Mouse (Mus musculus): ENCODE measurements around the gene Pth1r.

Pth1r gene

DNA sequence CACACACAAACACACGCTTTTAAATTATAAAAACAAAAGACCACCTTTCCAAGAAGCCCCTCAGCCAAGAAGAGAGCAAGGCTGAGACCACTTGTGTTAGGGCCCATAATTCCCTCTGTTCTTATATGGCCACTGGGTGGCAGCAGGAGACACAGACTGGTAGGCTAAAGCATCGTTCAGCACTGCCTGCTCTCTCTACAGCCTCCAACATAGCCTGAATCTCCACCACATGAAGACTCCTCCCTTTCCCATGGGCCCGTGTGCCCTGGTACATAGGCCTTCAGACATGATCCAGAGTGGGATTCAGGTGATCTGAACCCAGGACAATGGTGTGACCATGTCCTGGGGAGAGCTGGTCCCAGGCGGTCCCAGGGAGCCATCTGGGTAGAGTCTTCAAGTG, 30.2 kb downstream of the Pth1r start:
- DNase-seq (ENCODE audit: low spot score): no peak

DNA sequence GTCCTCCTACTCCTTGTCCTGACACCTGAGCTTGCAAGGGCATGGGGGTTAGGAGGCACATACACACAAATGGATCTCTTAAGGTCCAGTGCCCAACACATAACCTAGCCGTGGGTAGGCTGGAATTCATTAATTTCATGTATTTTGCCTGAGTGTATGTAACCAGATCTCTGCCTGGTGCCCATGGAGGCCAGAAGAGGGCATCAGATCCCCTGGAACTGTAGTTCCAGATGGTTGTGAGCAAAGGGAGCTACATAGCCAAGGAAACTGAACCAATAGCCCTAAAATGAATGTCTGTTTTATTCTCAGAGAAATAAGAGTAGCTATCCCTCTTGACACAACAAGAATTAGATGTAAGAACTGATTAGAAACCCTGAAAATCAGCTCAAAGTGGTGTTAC, 31.5 kb downstream of the Pth1r start:
- no peak for DNase-seq (ENCODE audit: low spot score)

DNA sequence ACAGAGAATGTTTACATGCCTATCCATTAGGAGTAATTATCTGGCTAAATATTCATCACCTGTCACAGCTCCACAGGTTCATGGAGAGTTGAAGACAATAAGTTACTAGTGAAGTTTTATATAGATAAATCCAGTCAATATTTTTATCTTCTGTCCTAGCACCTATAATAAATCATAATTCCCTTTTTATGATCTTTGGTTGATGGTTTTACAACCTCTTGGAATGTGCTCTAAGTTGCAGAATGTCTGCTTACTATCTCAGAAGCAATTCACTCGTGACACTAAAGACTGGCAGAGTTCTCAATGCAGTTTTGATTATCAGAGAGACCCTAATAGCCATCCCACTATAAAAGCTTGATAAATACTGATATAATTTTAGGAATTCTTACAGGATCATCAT, 33.6 kb downstream of the Pth1r start:
- DNase-seq (ENCODE audit: low spot score): no peak

DNA sequence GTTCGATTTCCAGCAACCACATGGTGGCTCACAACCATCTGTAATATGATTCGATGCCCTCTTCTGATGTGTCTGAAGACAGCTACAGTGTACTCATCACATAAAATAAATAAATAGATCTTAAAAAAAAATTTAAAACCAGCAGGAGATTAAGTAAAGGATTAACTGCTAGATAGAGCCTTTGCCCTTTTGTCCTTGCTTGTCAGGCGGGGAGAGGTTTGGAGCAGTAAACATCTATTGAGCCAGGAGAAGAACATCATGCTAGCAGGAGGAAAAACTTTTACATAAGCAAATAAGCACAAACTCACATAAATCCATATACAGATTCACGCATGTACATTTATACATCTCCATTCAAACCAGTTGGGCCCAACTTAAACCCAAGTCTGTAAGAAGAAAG, 34.4 kb downstream of the Pth1r start:
- DNase-seq (ENCODE audit: low spot score): no peak

DNA sequence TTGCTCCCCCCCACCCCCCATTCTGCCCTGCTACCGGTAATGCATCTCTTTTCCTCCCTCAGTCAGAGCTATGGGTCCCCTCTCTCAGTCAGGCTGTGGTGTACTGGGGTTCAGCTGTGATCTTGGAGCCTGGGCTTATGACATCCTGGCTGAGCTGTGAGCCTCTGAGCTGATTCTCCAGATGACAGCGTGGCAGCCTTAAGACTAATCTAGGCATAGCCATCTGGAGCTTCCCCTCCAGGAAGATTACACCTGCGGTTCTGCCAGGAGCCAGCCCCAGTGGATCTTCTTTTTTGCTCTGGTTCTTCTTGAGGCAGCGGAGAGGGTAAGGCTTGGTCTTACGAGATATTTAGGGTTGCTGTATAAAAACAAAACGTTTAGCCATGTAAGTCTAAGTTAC, 34.9 kb downstream of the Pth1r start:
- no peak for DNase-seq (ENCODE audit: low spot score)

DNA sequence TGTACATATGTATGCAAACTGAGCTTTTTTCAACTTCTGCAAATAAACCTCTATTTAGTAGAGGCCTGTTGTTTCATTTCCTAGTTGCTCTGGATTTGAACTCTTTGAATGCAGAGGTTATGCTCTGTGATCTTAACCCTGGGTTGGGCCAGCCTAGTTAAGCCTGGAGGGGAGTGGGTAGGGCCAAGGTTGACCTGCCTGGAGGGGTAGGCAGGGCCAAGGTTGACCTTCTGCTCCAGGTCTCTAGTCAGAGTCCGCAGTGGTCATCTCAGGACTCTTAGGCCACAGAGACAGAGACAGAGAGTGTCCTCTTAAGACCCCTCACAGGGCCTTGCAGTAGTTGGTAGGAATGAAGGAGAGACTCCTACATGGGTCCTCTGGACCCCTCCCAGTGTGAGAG, 35.4 kb downstream of the Pth1r start:
- no peak for DNase-seq (ENCODE audit: low spot score)

DNA sequence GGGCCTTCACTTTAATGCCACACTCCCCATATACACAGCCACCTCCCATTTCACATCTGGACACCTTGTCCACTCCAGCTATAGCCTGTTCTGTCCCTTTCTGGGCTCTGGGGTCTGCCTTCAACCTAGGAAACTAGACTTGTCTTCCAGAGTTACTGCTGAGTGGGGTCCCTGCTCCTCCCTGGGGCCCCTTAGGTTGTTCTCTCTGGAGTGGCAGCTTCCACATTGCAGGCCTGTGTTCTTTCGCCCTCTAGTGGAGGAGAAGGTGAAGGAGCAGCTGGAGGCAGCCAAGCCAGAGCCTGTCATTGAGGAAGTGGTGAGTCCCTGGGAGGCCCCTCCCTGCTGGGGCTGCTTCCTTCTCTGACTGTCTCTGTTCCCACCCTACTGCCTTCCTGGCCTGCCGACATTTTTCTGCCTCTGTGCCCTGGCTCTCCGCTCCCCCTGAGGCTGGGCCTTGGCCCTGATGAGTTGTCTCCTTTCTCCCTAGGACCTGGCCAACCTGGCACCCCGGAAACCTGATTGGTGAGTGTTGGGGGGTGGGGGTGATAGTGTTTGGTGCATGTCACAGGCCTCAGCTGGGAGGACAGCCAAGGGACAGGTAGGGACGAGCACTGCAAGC, 37.2 kb downstream of the Pth1r start:
- peak; percentile 67 for DNase-seq (ENCODE audit: low spot score)

DNA sequence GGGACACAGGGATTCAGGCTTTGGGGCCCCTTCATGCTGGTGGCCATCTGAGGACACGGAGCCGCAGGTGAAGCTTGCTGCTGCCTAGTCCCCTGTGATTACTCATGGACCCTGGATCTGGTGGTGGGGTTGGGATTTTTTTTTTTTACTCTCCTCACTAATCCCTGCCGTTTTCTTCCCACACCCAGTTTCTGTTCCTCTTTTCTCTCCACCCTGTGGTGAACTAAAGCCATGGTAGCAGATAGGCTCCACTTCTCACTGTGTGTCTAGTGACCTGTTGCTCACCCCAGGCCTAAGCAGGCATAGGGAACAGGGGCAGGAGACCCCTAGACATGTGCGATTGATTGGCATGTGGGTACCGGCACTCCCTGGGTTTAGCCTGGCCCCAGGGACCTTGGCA, 40.2 kb downstream of the Pth1r start:
- no peak for DNase-seq (ENCODE audit: low spot score)

DNA sequence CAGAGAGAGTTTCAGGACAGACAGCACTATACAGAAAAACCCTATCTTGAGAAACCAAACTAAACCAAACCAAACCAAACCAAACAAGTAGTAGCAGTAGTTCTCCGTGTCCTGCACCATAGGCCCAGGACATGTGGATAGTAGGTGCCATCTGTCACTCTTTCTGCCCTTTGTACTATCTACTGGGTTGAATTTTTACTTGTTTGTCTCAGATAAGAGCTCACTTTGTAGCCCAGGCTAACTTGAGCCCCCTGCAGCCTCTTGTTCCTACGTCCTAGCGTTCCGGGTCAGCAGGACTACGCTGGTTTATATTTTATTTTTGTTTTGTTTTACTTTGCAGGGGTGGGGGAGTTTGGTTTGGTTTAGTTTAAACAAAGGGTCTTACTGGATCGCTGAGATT, 43.0 kb downstream of the Pth1r start:
- DNase-seq (ENCODE audit: low spot score): no peak

DNA sequence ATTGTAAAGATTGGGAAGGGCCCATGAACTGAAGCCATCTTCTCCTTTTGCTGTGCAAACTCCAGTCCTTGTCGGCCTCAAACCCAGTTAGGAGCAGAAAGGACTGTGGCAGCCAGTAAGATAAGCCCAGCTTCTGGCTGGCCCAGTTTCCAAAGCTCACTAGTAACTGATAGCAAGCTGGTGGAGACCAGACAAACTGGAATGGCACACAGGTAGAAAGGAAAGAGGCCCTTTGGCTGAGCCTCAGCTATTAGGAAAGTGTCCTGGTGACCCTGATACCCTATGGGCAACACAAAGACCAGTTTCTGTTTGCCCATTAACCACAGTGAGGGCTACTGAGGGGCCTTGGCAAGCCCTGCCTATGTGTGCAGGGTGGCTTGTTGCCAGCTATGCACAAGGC, 44.1 kb downstream of the Pth1r start:
- DNase-seq (ENCODE audit: low spot score): no peak

DNA sequence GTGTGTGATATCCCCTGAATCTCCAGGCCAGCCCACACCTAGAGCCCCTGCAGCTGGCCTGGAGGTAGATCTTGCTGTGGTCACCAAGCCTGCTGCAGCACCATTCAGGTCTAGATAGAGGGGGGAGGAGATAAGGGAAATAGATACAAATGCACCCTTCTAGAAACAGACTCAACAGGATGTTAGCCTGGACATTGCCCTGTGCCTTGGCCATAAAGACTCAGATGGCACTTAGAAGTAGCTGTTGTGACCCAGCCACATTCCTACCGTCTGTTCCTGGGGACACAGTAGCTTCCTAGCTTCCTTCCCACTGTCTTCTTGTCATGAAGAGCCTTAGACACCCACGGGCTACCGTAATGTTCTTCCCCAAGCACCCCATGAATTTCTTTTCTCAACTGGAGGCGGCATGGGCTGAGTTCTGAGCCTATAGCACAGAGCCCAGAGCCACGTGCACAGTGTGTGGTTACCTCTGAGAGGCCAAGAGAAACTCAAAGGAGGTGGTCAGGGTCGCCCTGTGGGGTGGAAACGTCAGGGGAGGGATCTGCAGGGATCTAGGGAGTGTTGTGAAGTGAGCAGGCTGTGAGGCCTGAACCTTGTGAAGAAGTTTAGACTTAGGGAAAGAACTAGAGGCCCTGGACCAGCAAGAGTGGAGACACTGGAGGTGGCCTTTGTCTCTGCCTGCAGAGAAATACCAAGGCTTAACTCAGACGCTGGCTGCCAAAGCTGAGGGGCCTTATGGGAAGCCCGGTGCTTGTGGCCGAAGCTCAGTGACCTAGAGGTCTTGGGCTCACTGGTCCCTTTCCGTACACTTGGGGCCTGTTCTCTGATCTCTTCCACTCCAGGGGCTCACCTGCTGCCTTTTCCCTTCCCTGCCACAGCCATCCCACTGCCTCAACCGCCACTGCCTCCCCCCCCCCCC, 45.6 kb downstream of the Pth1r start:
- no peak for DNase-seq (ENCODE audit: low spot score)

DNA sequence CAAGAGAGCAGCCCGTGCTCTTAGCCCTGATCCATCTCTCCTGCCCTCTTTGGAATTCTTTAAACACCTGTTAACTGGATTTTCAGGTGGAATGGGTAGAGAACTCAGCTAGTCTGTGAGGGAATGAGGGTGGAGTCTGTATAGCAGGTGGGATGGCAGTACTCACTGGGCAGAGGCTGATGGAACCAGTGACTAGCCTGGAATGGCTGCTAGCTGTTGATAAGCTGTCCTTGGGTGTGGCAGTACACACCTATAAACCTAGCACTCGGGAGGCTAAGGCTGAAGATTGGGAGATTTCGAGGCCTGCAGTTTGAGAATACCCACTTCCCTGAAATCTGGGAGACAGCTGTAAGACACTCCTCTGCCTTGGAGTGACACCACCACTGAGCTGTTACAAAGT, 47.4 kb downstream of the Pth1r start:
- DNase-seq (ENCODE audit: low spot score): no peak

DNA sequence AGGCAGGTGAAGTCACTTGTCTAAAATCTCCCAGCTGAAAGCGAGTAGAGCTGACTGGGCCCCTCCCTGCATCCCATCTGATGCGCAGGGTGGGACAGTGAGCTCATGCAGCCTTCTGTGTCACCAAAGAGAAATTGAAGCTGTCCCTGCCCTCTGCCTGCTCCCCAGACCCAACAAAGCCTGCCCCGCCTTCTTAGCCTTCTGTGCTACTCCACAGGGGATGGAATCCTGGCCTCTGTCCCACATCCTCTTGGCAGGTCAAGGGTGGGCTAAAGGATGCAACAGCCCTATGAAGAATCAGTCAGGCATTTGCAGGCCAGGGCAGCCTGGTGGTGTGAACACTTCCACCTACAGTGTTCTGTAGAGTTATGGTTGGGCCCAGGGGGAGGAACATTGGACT, 49.5 kb downstream of the Pth1r start:
- no peak for DNase-seq (ENCODE audit: low spot score)

DNA sequence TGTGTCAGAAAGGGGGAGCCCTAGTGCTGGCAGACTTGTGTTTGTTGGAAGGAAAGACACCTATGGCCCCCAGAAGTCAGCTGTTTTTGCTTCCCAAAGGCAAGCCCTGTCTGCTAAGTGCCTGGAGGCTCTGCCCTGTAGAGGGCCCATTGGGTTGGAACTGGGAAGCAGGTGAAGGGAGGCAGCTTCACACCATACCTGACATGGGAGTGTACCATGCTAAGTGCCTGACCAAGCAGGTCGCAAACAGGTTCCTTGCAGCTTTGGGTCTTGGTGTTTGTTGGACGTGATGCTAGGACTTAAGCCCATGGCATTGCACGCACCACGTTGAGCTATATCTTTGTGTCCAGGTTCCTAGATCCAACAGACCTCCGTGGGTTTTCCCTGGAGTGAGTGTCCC, 50.5 kb downstream of the Pth1r start:
- DNase-seq (ENCODE audit: low spot score): no peak

DNA sequence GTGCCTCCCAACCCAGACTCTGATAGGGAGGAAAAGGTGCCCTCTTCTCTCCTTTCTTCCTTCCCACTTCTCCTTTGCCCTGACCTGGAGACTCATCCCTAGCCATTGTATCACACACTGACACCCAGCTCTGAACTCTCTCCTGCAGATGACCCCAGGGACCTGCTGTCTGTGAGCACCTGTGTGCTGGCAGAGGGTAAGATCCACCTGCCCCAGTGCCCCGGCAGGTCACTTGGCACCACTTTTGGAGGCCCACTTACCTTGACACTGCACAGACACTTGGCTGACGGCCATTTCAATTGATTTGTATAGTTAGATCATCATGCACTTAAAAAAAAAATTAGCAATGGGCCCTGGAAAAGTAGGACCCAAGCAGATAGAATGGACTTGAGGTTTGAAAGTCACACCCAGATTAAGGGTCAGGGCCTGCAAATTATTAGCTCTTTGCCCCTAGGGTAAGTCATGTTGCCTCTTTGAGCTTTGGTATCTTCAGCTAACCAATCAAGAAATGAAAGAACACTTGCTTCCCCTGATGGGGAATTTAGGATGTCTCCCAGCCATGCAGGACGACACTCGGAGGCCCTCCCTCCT, 51.7 kb downstream of the Pth1r start:
- no peak for DNase-seq (ENCODE audit: low spot score)

DNA sequence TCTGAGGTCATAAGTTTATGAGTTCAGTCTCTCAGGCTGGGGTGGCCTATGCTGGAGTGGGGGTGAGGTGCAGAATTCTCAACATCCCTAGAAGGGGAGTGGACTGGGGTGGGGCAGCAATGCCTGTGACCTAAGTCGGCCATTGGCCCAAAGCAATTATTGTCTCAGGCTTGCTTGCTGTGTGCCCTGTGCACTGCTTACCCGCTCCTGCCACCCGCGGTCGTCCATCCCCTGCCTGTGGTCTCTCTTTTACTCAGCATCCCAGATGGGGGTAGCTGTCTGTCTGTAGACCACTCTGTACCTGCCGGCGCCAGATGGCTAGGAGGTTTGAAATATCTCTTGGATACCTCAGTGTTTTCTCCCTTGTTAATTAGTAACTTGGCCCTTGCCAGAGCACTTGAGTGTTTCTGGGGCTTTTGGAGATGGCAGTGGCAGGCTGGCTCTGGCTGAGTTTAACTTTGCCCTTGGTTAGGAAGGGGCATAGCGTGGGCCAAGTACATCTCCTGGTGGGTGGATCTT, 57.6 kb downstream of the Pth1r start:
- DNase-seq (ENCODE audit: low spot score): no peak

DNA sequence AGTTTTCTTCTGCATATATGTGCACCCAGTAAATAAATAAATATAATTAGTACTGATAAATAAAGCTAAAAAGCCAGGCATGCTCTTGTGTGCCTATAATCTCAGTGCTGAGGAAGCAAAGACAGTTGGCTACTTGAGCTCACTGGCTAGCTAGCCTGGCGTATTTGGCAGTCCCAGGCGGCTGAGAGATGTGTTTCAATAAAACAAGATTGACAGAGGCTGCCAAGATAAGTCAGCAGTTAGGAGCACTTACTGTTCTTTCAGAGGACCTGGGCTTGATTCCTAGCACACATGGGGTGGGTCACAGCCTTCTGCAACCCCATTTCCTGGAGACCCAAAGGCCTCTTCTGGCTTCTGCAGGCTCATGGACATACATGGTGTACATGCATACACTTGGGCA, 59.1 kb downstream of the Pth1r start:
- DNase-seq (ENCODE audit: low spot score): no peak

DNA sequence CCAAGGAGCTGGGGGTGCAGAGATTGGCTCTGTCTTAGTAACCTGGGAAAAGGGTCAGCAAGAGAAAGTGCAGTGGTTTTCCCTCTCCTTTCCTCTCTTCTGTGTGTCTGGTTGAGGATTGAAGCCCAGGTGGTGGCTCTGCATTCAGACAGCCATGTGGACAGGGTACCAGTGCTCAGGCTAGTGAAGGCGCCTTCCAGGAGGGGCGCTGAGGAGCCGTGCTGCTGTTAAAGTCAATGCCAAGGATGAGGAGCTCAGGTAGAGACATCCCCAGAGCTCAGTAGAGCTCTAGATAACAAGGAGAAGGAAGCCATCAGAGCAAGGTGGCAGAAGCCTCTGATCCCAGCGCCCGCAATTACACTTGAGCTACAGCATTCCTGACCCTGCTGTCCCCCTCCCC, 59.9 kb downstream of the Pth1r start:
- DNase-seq (ENCODE audit: low spot score): no peak

DNA sequence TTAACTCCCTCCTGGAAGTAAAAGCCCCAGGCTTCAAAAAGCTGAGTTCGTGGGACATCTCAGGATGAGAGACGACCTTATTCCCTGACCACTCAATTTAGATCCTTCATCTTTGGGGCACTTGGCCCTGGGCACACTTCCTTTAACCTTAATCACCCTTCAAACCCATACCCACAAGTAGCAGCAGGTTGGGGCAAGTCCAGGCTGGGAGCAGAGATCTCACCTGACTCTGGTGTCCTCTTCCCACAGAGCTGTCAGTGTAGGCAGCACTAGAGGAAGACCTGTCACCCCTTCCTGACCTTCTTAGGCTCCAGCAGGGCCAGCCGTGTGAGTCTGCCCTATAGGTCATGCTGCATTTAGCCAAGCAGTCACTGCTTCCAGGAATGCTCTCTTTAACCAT, 60.5 kb downstream of the Pth1r start:
- DNase-seq (ENCODE audit: low spot score): no peak

DNA sequence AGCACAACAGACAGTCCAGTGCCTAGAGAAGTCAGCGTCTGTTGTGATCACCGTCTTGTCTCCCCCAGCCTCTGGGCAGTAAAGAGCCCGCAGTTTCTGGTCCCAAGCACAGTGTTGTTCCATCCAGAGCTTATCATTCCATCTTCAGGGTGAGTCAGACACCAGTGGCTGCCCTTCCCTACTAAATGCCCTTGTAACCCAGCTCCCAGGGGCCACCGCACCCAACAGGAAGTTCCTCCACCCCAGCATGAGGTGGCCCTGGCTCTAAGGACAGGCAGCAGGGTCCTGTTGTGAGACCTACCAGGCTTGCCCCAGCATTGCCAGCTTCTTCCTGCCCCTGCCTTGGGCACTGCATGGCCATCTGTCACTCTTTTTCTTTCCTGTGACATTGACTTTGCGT, 61.4 kb downstream of the Pth1r start:
- DNase-seq (ENCODE audit: low spot score): no peak

DNA sequence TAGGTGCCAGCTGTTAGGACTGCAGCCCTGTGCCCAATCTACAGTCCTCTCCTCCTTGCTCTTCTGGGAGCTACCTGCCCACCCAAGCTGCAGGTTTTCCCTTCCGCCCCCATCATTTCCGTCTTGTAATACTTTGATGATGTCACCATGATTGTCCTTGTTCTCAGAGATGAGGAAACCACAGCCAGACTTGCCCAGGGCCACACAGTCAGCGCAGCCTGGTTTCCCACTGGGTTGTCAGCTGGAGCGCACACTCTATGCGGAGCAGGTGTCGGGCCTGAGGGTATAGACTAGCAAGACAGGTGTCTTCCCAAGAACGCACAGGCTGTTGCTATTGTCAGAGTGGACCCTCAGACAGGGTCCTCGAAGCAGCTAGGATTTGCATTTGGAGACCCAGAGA, 61.8 kb downstream of the Pth1r start:
- DNase-seq (ENCODE audit: low spot score): no peak

DNA sequence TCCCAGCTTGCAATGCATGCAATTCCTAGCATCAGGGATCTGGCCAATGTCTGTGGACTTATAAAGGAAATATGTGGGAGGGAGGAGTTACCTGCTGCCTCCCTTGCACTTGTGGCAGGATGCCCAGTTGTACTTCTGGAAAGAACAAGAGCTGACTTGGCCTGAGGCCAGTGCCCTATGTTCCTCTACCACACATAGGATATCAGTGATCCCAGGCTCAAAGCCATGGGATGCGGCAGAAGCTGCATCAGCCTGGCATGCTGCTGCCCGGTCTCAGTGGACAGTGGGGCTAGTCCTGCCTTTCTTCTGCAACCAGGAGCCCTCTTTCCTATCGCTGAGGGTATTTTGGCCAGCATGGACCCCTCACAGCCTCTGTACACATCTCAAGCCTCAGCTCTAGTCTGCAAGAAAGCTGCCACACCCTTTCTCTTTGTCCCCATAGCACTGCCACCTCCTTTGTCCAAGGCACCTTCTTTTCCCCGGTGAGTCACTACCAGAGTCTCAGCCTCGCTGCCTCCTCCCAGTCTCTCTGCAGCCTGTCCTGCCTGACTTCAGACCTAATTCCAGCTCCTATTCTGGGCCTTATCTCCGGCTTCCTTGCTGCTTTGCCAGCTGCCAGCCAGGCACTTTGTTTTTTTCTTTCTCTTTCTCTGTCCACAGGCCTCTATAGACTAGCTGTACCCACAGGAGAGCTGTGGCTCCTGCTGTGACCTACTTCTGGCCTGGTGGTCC, 62.7 kb downstream of the Pth1r start:
- DNase-seq (ENCODE audit: low spot score): peak; percentile 76

All from ovary, postnatal 36 days (tissue).